Mouse (Mus musculus): ENCODE results near the gene Unk. TPM values are rescaled to one million over a fixed set of nuclear protein-coding genes. Genes with fewer than 3 reads are reported as not detected.
A peak's percentile ranks its signal among the peaks of the same experiment; 100 is the strongest.

Gene Unk
- total and polyA plus RNA-seq, 3 experiments, result 21.7 to 42.3 TPM; not detected in 1

DNA sequence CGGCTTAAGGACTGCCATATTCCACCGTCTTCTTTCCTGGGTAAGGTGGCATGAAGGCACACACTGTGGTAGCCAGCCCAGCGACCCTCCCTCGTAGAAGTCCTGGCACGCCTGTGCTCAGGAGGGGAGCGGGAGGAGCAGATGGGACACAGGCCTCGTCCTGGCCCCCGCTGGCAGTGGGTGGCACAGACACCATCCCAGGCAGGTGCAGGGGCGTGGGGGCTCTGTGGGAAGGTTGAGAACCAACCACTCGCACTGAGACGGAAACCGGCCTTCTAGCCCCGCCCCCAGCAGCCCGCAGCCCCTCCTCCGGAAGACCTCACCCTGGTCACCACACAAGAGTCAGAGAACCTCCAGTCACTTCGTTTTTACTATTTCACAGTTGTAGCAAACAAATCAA is 48.1 kb downstream of the Unk start (continued):
- TF ChIP-seq BHLHE40 (IDR thresholded peaks at IDR 0.05; ENCODE audit: borderline replicate concordance, low read depth, low read length) (no peak), ETS1 (IDR thresholded peaks at IDR 0.05; ENCODE audit: low read depth, low read length) (no peak), POLR2A (IDR thresholded peaks at IDR 0.05; ENCODE audit: control insufficient read depth in 1 of 2, insufficient read depth in 1 of 2, low read depth in 1 of 2, low read length in 2 of 2, poor library complexity in 1 of 2) (peak; percentile 42 to 63; a peak in 2 of 4 replicates), POLR2AphosphoS5 (IDR thresholded peaks at IDR 0.05; ENCODE audit: borderline replicate concordance, low read depth, low read length) (peak; percentile 93; the same call in 1 of the 2 replicates)

DNA sequence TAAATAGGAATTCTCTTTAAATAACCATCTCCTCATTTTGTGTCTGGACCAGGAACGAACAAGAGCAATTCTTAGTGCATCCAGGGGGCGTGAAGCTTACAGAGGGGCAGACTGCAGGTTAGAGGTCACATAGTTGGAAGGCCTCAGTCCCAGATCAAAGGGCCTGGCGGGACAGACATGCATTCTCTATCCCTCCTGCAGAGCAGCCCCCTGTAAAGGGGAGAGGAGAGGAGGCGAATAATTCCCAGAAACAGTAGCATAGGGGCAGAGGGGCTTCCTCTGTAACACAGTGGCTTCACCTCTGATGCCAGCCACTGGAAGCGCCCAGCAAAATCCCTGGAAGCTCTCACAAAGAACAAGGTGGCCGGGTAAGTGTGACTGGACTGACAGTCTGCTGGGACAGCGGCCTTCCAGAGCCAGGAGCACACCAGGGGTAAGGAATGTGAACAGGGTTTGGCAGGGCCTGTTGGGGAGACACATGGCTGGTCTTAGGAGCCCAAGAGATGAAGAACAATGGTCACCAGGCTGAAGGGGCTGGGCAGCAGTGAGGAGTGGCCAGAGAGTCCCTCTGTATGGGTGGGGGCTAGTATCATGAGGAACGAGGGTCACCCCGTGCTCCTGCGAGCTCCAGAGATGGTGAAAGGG is 48.7 kb downstream of the Unk start:
- peak overlapping the region in 1 of 2 experiments; percentile 8; a peak in 1 of 4 replicates for H3K4me3 ChIP-seq (ENCODE audit: control insufficient read depth in 1 of 2, insufficient read depth in 1 of 2, low read depth in 2 of 2, low read length in 2 of 2)
- no peaks in the 10 kb centered on the region for H3K27me3 ChIP-seq (ENCODE audit: control insufficient read depth in 1 of 2, insufficient read depth in 2 of 2, low read length in 2 of 2)
- peak overlapping the region; percentile 41 for H3K27ac ChIP-seq (ENCODE audit: control insufficient read depth, low read depth, low read length)
- peaks cover 0 to 20% of the 10 kb centered on the region in 2 experiments; a peak in 2 of 4 replicates for H3K36me3 ChIP-seq (ENCODE audit: control insufficient read depth in 1 of 2, insufficient read depth in 2 of 2, low read length in 2 of 2)
- H3K9me3 ChIP-seq (replicated peaks; ENCODE audit: insufficient read depth, low read length), result no peaks in the 10 kb centered on the region
- no peak for TF ChIP-seq CHD1 (IDR thresholded peaks at IDR 0.05; ENCODE audit: low read depth, low read length)
- TF ChIP-seq CHD2 (IDR thresholded peaks at IDR 0.05; ENCODE audit: low read length), result no peak
- TF ChIP-seq MAZ (IDR thresholded peaks at IDR 0.05; ENCODE audit: low read depth, low read length), result no peak
- no peak for TF ChIP-seq NRF1 (IDR thresholded peaks at IDR 0.05; ENCODE audit: insufficient read depth, low read depth, low read length, poor library complexity, severe bottlenecking)
- no peak for TF ChIP-seq TBP (IDR thresholded peaks at IDR 0.05; ENCODE audit: low read depth, low read length)
- TF ChIP-seq EP300 (IDR thresholded peaks at IDR 0.05; ENCODE audit: low read depth in 1 of 2, low read length in 2 of 2), result no peak
- no peak for TF ChIP-seq USF2 (IDR thresholded peaks at IDR 0.05; ENCODE audit: borderline replicate concordance in 1 of 2, insufficient read depth in 1 of 2, low read depth in 1 of 2, low read length in 2 of 2)
- TF ChIP-seq TAL1 (IDR thresholded peaks at IDR 0.05; ENCODE audit: low read length), result no peak
- no peak for TF ChIP-seq ZNF384 (IDR thresholded peaks at IDR 0.05; ENCODE audit: low read depth, low read length)
- TF ChIP-seq RCOR1 (IDR thresholded peaks at IDR 0.05; ENCODE audit: low read depth, low read length), result no peak
- no peak for TF ChIP-seq BHLHE40 (IDR thresholded peaks at IDR 0.05; ENCODE audit: borderline replicate concordance, low read depth, low read length)
- no peak for TF ChIP-seq POLR2AphosphoS5 (IDR thresholded peaks at IDR 0.05; ENCODE audit: borderline replicate concordance, low read depth, low read length)
- no peak for TF ChIP-seq MYB (IDR thresholded peaks at IDR 0.05; ENCODE audit: low read depth, low read length)
- no peak for TF ChIP-seq HCFC1 (IDR thresholded peaks at IDR 0.05; ENCODE audit: low read depth, low read length)
- TF ChIP-seq CTCF (IDR thresholded peaks at IDR 0.05 in 2 of 3, conservative IDR thresholded peaks at IDR 0.05 in 1 of 3; ENCODE audit: control insufficient read depth in 1 of 3, insufficient read depth in 1 of 3, low read depth in 2 of 3, low read length in 3 of 3, poor library complexity in 1 of 3, severe bottlenecking in 1 of 3), result no peak
- DNase-seq (ENCODE audit: low read depth, low spot score), result no peak
- H3K4me1 ChIP-seq (ENCODE audit: control insufficient read depth in 1 of 2, insufficient read depth in 2 of 2, low read length in 2 of 2), result peaks cover 11 to 24% of the 10 kb centered on the region in 2 experiments
- H3K9ac ChIP-seq (ENCODE audit: control insufficient read depth, low read depth, low read length, poor library complexity, severe bottlenecking), result peak overlapping the region; percentile 30
- H3K79me2 ChIP-seq (ENCODE audit: control insufficient read depth, insufficient read depth, low read length, poor library complexity), result peaks cover 21% of the 10 kb centered on the region

All from MEL (cell line).